Mouse (Mus musculus): ENCODE data around the gene Rasa4. TPM values are rescaled to one million over a fixed set of nuclear protein-coding genes. Genes with fewer than 3 reads are reported as not detected.

Rasa4 gene
- polyA plus RNA-seq, 1 experiment from 2014 or later = 15.9 TPM

GRCm38 (mm10) chr5:136136292-136136990 lies 52.7 kb downstream of the Rasa4 start:
- H3K36me3 ChIP-seq (ENCODE audit: insufficient read depth, low read length) = peaks cover 24% of the 10 kb centered on the region
- peak; percentile 29; the same call in 1 of the 2 replicates for ATAC-seq (ENCODE audit: low FRiP score, low TSS enrichment)
- peak overlapping the region; percentile 84 for H3K9ac ChIP-seq (replicated peaks; ENCODE audit: low read length)
- H3K4me3 ChIP-seq (ENCODE audit: low read length) = peak overlapping the region; percentile 91
- no peaks in the 10 kb centered on the region for H3K27me3 ChIP-seq (ENCODE audit: insufficient read depth, low read length)
- H3K4me2 ChIP-seq (replicated peaks; ENCODE audit: low read depth, low read length) = peak overlapping the region; percentile 77
- no peaks in the 10 kb centered on the region for H3K9me3 ChIP-seq (ENCODE audit: low read length)
- 5% methylated on average over 20 of the region's 20 CpGs for WGBS
- peaks cover 16% of the 10 kb centered on the region for H3K4me1 ChIP-seq (ENCODE audit: insufficient read depth, low read length)
- H3K27ac ChIP-seq (ENCODE audit: low read length) = peak overlapping the region; percentile 77

- H3K9me3 ChIP-seq (ENCODE audit: low read length) = peaks cover 3% of the 10 kb centered on the region; the same call in 1 of the 2 replicates
- H3K27me3 ChIP-seq (ENCODE audit: insufficient read depth, low read length) = no peaks in the 10 kb centered on the region
- H3K9ac ChIP-seq (replicated peaks; ENCODE audit: low read length) = no peak overlapping the region
- H3K27ac ChIP-seq (ENCODE audit: low read length) = no peak overlapping the region
- H3K36me3 ChIP-seq (ENCODE audit: insufficient read depth, low read length) = peaks cover 29% of the 10 kb centered on the region
- H3K4me2 ChIP-seq (replicated peaks; ENCODE audit: low read depth, low read length) = no peak overlapping the region
- ATAC-seq (ENCODE audit: low FRiP score, low TSS enrichment) = no peak
- 81% methylated on average over 13 of the region's 13 CpGs for WGBS
- peaks cover 16% of the 10 kb centered on the region for H3K4me1 ChIP-seq (ENCODE audit: insufficient read depth, low read length)
- no peak overlapping the region for H3K4me3 ChIP-seq (ENCODE audit: low read length)
These were observed 54.0 kb downstream of the Rasa4 start for GRCm38 (mm10) chr5:136137658-136138274.

GRCm38 (mm10) chr5:136139393-136139792 lies 55.7 kb downstream of the Rasa4 start:
- 93% methylated on average over 13 of the region's 13 CpGs for WGBS
- H3K27ac ChIP-seq (ENCODE audit: low read length) = no peak overlapping the region
- no peaks in the 10 kb centered on the region for H3K27me3 ChIP-seq (ENCODE audit: insufficient read depth, low read length)
- peaks cover 29% of the 10 kb centered on the region for H3K36me3 ChIP-seq (ENCODE audit: insufficient read depth, low read length)
- H3K4me1 ChIP-seq (ENCODE audit: insufficient read depth, low read length) = peaks cover 16% of the 10 kb centered on the region
- no peak overlapping the region for H3K4me2 ChIP-seq (replicated peaks; ENCODE audit: low read depth, low read length)
- no peak for ATAC-seq (ENCODE audit: low FRiP score, low TSS enrichment)
- no peak overlapping the region for H3K4me3 ChIP-seq (ENCODE audit: low read length)
- H3K9me3 ChIP-seq (ENCODE audit: low read length) = peaks cover 3% of the 10 kb centered on the region; the same call in 1 of the 2 replicates
- H3K9ac ChIP-seq (replicated peaks; ENCODE audit: low read length) = no peak overlapping the region

- no peak overlapping the region for H3K9ac ChIP-seq (replicated peaks; ENCODE audit: low read length)
- no peak overlapping the region for H3K4me3 ChIP-seq (ENCODE audit: low read length)
- H3K4me1 ChIP-seq (ENCODE audit: insufficient read depth, low read length) = peaks cover 13% of the 10 kb centered on the region
- 91% methylated on average over 10 of the region's 10 CpGs for WGBS
- H3K27me3 ChIP-seq (ENCODE audit: insufficient read depth, low read length) = no peaks in the 10 kb centered on the region
- no peak overlapping the region for H3K27ac ChIP-seq (ENCODE audit: low read length)
- ATAC-seq (ENCODE audit: low FRiP score, low TSS enrichment) = no peak
- peaks cover 3% of the 10 kb centered on the region; the same call in 1 of the 2 replicates for H3K9me3 ChIP-seq (ENCODE audit: low read length)
- H3K36me3 ChIP-seq (ENCODE audit: insufficient read depth, low read length) = peaks cover 29% of the 10 kb centered on the region
- no peak overlapping the region for H3K4me2 ChIP-seq (replicated peaks; ENCODE audit: low read depth, low read length)
These were observed 56.4 kb downstream of the Rasa4 start for GRCm38 (mm10) chr5:136140057-136140482.

GRCm38 (mm10) chr5:136142746-136143145 lies 59.0 kb downstream of the Rasa4 start:
- Histone ChIP-seq H3K9me3 (ENCODE audit: low read length) (peaks cover 3% of the 10 kb centered on the region; the same call in 1 of the 2 replicates), H3K4me2 (replicated peaks; ENCODE audit: low read depth, low read length) (no peak overlapping the region), H3K9ac (replicated peaks; ENCODE audit: low read length) (no peak overlapping the region), H3K36me3 (ENCODE audit: insufficient read depth, low read length) (peaks cover 29% of the 10 kb centered on the region), H3K4me3 (ENCODE audit: low read length) (no peak overlapping the region), H3K27me3 (ENCODE audit: insufficient read depth, low read length) (no peaks in the 10 kb centered on the region), H3K27ac (ENCODE audit: low read length) (no peak overlapping the region), H3K4me1 (ENCODE audit: insufficient read depth, low read length) (0 out of 2 replicates have a peak, but pooled peaks cover 2% of the 10 kb centered on the region)
- no peak for ATAC-seq (ENCODE audit: low FRiP score, low TSS enrichment)
- WGBS = 88% methylated on average over 5 of the region's 5 CpGs

- Histone ChIP-seq H3K9me3 (ENCODE audit: low read length) (peaks cover 3% of the 10 kb centered on the region; the same call in 1 of the 2 replicates), H3K4me1 (ENCODE audit: insufficient read depth, low read length) (0 out of 2 replicates have a peak, but pooled peaks cover 2% of the 10 kb centered on the region), H3K4me3 (ENCODE audit: low read length) (no peak overlapping the region), H3K9ac (replicated peaks; ENCODE audit: low read length) (no peak overlapping the region), H3K27me3 (ENCODE audit: insufficient read depth, low read length) (no peaks in the 10 kb centered on the region), H3K4me2 (replicated peaks; ENCODE audit: low read depth, low read length) (no peak overlapping the region), H3K36me3 (ENCODE audit: insufficient read depth, low read length) (peaks cover 29% of the 10 kb centered on the region), H3K27ac (ENCODE audit: low read length) (no peak overlapping the region)
- no peak for ATAC-seq (ENCODE audit: low FRiP score, low TSS enrichment)
- WGBS = 86% methylated on average over 6 of the region's 6 CpGs
These were observed 59.5 kb downstream of the Rasa4 start for GRCm38 (mm10) chr5:136143161-136143755.

- H3K27ac ChIP-seq (ENCODE audit: low read length) = no peak overlapping the region
- peaks cover 20% of the 10 kb centered on the region for H3K36me3 ChIP-seq (ENCODE audit: insufficient read depth, low read length)
- no peaks in the 10 kb centered on the region for H3K27me3 ChIP-seq (ENCODE audit: insufficient read depth, low read length)
- ATAC-seq (ENCODE audit: low FRiP score, low TSS enrichment) = no peak
- H3K4me2 ChIP-seq (replicated peaks; ENCODE audit: low read depth, low read length) = no peak overlapping the region
- no peak overlapping the region for H3K4me3 ChIP-seq (ENCODE audit: low read length)
- no peak overlapping the region for H3K9ac ChIP-seq (replicated peaks; ENCODE audit: low read length)
- 40% methylated on average over 12 of the region's 12 CpGs for WGBS
- 0 out of 2 replicates have a peak, but pooled peaks cover 2% of the 10 kb centered on the region for H3K4me1 ChIP-seq (ENCODE audit: insufficient read depth, low read length)
- H3K9me3 ChIP-seq (ENCODE audit: low read length) = peaks cover 3% of the 10 kb centered on the region; the same call in 1 of the 2 replicates
These were observed 61.1 kb downstream of the Rasa4 start for GRCm38 (mm10) chr5:136144606-136145430.

- no peak overlapping the region for H3K4me2 ChIP-seq (replicated peaks; ENCODE audit: low read depth, low read length)
- no peaks in the 10 kb centered on the region for H3K27me3 ChIP-seq (ENCODE audit: insufficient read depth, low read length)
- no peak overlapping the region for H3K4me3 ChIP-seq (ENCODE audit: low read length)
- 0 out of 2 replicates have a peak, but pooled peaks cover 2% of the 10 kb centered on the region for H3K4me1 ChIP-seq (ENCODE audit: insufficient read depth, low read length)
- whole genome bisulfite sequencing = 74% methylated on average over 1 of the region's 1 CpGs
- H3K27ac ChIP-seq (ENCODE audit: low read length) = no peak overlapping the region
- H3K9ac ChIP-seq (replicated peaks; ENCODE audit: low read length) = no peak overlapping the region
- peaks cover 2% of the 10 kb centered on the region; the same call in 1 of the 2 replicates for H3K36me3 ChIP-seq (ENCODE audit: insufficient read depth, low read length)
- no peak for ATAC-seq (ENCODE audit: low FRiP score, low TSS enrichment)
- peaks cover 3% of the 10 kb centered on the region; the same call in 1 of the 2 replicates for H3K9me3 ChIP-seq (ENCODE audit: low read length)
These were observed 63.2 kb downstream of the Rasa4 start for GRCm38 (mm10) chr5:136146936-136147335.

GRCm38 (mm10) chr5:136147704-136148103 lies 64.0 kb downstream of the Rasa4 start:
- no peak overlapping the region for H3K4me3 ChIP-seq (ENCODE audit: low read length)
- H3K9ac ChIP-seq (replicated peaks; ENCODE audit: low read length) = no peak overlapping the region
- H3K4me1 ChIP-seq (ENCODE audit: insufficient read depth, low read length) = 0 out of 2 replicates have a peak, but pooled peaks cover 2% of the 10 kb centered on the region
- no peaks in the 10 kb centered on the region for H3K27me3 ChIP-seq (ENCODE audit: insufficient read depth, low read length)
- H3K36me3 ChIP-seq (ENCODE audit: insufficient read depth, low read length) = no peaks in the 10 kb centered on the region
- no peaks in the 10 kb centered on the region for H3K9me3 ChIP-seq (ENCODE audit: low read length)
- WGBS = 74% methylated on average over 8 of the region's 8 CpGs
- H3K4me2 ChIP-seq (replicated peaks; ENCODE audit: low read depth, low read length) = no peak overlapping the region
- no peak overlapping the region for H3K27ac ChIP-seq (ENCODE audit: low read length)
- no peak for ATAC-seq (ENCODE audit: low FRiP score, low TSS enrichment)
